Mouse (Mus musculus): Measurements from ENCODE around the gene H2-T23. TPM values are rescaled to one million over a fixed set of nuclear protein-coding genes. Genes with fewer than 3 reads are reported as not detected.

H2-T23 gene
- polyA plus RNA-seq, 1 experiment from 2014 or later: 35.9 TPM

DNA sequence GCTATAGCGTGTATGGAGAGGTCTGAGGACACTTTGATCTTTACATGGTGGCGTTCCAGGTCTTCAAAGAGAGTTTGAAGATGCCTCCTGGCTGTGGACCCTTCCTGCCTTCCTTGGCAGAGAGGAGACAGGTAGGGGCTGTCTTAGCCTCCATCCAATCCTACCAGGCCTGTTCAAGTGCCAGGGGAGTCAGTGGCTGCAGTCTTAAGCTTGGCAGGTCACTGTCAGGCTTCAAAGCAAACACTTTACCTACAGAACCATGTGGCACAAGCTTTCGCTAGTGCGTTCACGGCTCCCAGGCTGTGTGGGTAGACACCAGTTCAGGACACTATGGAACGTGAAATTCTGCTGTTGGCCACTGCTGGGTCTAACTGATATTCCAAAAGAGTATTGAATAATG, 9.7 kb downstream of the H2-T23 start:
- ATAC-seq (ENCODE audit: low FRiP score, low TSS enrichment): no peak

DNA sequence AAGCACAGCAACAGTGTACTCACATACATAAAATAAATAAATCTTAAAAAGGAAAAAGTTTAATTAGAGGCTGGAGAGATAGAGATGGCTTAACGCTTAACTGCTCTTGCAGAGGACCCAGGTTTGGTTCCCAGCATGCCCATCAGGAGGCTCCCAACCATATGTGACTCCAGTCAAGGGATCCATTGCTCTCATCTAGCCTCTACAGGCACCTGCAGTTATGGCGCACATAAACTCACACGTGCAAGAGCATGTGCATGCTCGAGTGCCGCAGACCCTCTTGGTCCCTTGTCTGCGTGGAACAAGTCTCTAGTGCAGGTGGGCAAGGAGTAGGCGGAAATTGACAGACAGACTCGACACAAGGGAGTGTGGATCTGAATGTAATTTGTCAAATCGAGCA, 10.6 kb downstream of the H2-T23 start:
- Histone ChIP-seq H3K27ac (replicated peaks) (no peak overlapping the region), H3K4me2 (replicated peaks; ENCODE audit: low read depth) (no peak overlapping the region), H3K9ac (ENCODE audit: low read length) (no peak overlapping the region), H3K27me3 (ENCODE audit: control insufficient read depth, insufficient read depth, low read length) (no peaks in the 10 kb centered on the region), H3K9me3 (ENCODE audit: control insufficient read depth, low read length) (no peaks in the 10 kb centered on the region), H3K4me3 (ENCODE audit: low read depth, low read length) (no peak overlapping the region), H3K4me1 (replicated peaks; ENCODE audit: control insufficient read depth, insufficient read depth) (no peaks in the 10 kb centered on the region), H3K36me3 (ENCODE audit: control insufficient read depth, insufficient read depth, low read length) (no peaks in the 10 kb centered on the region)
- ATAC-seq (ENCODE audit: low FRiP score, low TSS enrichment) (no peak), DNase-seq (ENCODE audit: low spot score) (no peak)
- 95% methylated on average over 9 of the region's 9 CpGs for WGBS
- no peak for TF ChIP-seq EP300 (optimal IDR thresholded peaks at IDR 0.05)

More for the DNA sequence above, 9.7 kb downstream of the H2-T23 start:
- Histone ChIP-seq H3K9ac (ENCODE audit: low read length) (no peak overlapping the region), H3K4me1 (replicated peaks; ENCODE audit: control insufficient read depth, insufficient read depth) (no peaks in the 10 kb centered on the region), H3K9me3 (ENCODE audit: control insufficient read depth, low read length) (no peaks in the 10 kb centered on the region), H3K36me3 (ENCODE audit: control insufficient read depth, insufficient read depth, low read length) (no peaks in the 10 kb centered on the region), H3K4me3 (ENCODE audit: low read depth, low read length) (no peak overlapping the region), H3K27ac (replicated peaks) (no peak overlapping the region; the same call in 1 of the 2 replicates), H3K27me3 (ENCODE audit: control insufficient read depth, insufficient read depth, low read length) (no peaks in the 10 kb centered on the region), H3K4me2 (replicated peaks; ENCODE audit: low read depth) (no peak overlapping the region)
- 86% methylated on average over 6 of the region's 6 CpGs for WGBS
- TF ChIP-seq CTCF (IDR thresholded peaks at IDR 0.05; ENCODE audit: low read depth) (no peak), EP300 (optimal IDR thresholded peaks at IDR 0.05) (no peak)
- DNase-seq (ENCODE audit: low spot score): no peak

DNA sequence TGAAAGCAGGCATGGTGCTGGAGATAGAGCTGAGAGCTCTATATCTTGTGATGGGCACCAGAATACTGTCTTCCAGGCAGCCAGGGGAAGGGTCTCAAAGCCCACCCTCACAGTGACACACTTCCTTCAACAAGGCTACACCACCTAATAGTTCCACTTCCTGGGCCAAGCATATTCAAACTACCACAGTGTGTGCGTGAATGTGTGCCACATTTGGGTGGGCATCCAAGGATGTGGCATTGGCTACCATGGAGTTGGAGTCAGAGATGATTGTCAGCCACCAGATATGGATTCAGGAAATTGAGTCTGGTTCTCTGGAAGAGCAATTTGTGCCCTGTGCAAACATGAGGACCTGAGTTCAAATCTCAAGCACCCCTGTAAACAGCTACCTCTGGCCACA, 11.3 kb downstream of the H2-T23 start:
- 97% methylated on average over 1 of the region's 1 CpGs for WGBS
- peak overlapping the region; percentile 9; the same call in 1 of the 2 replicates for H3K27ac ChIP-seq (replicated peaks)

DNA sequence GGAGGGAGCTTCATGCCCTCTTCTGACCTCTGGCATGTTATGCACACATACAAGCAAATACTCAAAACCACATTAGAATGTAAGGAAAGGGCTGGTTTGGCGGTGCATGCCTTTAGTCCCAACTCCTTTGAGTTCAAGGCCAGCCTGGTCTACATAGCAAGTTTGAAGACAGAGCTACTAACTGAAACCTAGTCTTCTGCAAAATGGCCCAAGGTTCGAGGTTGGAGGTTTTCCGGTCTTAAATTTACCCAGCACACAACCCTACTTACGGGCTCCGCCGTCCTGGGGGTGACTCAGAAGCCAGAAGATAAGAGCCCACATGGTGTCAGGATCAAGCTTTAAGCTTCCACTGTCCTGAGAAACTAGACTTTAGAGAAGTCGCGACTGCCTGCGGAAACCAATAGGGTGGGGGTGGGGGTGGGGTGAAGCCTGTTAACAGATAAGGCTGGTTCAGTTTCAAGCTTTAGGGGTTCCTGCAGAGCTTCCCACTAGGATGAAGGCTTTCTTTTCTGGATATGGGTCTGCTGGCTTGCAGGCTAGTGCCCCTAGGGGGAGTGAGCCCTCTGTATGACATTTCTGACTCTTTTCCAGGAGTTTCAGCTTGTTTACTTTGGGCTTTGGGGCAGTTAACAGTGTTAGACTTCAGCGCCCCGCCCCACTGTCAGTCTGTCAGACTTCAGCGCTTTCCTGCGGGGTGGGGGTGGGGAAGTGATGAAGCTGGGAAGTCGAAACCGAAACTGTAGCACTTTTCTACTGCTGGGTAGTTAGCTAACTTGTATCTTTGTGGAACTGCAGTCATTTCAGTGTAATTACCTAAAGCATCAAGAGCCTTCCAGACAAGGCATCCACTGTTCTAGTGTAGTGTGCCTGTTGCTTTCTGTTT, 12.2 kb downstream of the H2-T23 start, which contains the start of gene H2-T24:
Gene H2-T24, minus strand, starts transcription at position 370 of the 883 bp plus-strand sequence.
- WGBS: 29% methylated on average over 15 of the region's 15 CpGs
- peak; percentile 50 for TF ChIP-seq CTCF (IDR thresholded peaks at IDR 0.05; ENCODE audit: low read depth)
- no peak for TF ChIP-seq EP300 (optimal IDR thresholded peaks at IDR 0.05)
- DNase-seq (ENCODE audit: low spot score): peak; percentile 60

More for the DNA sequence above, 11.3 kb downstream of the H2-T23 start:
- no peak overlapping the region for H3K4me2 ChIP-seq (replicated peaks; ENCODE audit: low read depth)
- ATAC-seq (ENCODE audit: low FRiP score, low TSS enrichment): no peak
- no peaks in the 10 kb centered on the region for H3K4me1 ChIP-seq (replicated peaks; ENCODE audit: control insufficient read depth, insufficient read depth)
- no peaks in the 10 kb centered on the region for H3K36me3 ChIP-seq (ENCODE audit: control insufficient read depth, insufficient read depth, low read length)
- H3K9me3 ChIP-seq (ENCODE audit: control insufficient read depth, low read length): no peaks in the 10 kb centered on the region
- H3K9ac ChIP-seq (ENCODE audit: low read length): no peak overlapping the region
- TF ChIP-seq CTCF (IDR thresholded peaks at IDR 0.05; ENCODE audit: low read depth): no peak
- no peak for TF ChIP-seq EP300 (optimal IDR thresholded peaks at IDR 0.05)
- H3K27me3 ChIP-seq (ENCODE audit: control insufficient read depth, insufficient read depth, low read length): no peaks in the 10 kb centered on the region
- no peak overlapping the region for H3K4me3 ChIP-seq (ENCODE audit: low read depth, low read length)
- no peak for DNase-seq (ENCODE audit: low spot score)

DNA sequence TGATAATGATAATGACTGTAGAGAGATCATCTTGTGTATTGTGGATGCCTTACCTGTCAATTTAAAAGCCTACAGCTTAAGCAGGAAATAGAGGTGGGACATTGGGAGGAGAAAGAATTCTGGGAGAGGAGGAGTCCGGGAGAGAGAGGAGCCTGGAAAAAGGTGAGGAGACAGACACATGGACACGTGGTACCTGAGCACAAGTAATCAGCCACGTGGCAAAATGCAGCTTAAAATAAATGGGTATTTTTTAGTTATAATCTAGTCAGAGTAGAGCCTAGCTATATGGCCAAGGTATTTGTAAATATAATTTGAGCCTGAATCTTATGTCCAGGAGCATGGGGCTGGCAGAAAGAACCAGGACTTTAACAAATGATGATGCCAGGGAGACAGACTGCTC, 13.1 kb downstream of the H2-T23 start:
- Histone ChIP-seq H3K4me1 (replicated peaks; ENCODE audit: control insufficient read depth, insufficient read depth) (no peaks in the 10 kb centered on the region), H3K27me3 (ENCODE audit: control insufficient read depth, insufficient read depth, low read length) (no peaks in the 10 kb centered on the region), H3K9ac (ENCODE audit: low read length) (no peak overlapping the region), H3K4me2 (replicated peaks; ENCODE audit: low read depth) (no peak overlapping the region), H3K36me3 (ENCODE audit: control insufficient read depth, insufficient read depth, low read length) (peaks cover 2% of the 10 kb centered on the region; the same call in 1 of the 2 replicates), H3K9me3 (ENCODE audit: control insufficient read depth, low read length) (no peaks in the 10 kb centered on the region), H3K4me3 (ENCODE audit: low read depth, low read length) (no peak overlapping the region), H3K27ac (replicated peaks) (no peak overlapping the region)
- ATAC-seq (ENCODE audit: low FRiP score, low TSS enrichment) (no peak), DNase-seq (ENCODE audit: low spot score) (no peak)
- TF ChIP-seq EP300 (optimal IDR thresholded peaks at IDR 0.05): no peak
- TF ChIP-seq CTCF (IDR thresholded peaks at IDR 0.05; ENCODE audit: low read depth): no peak
- 64% methylated on average over 3 of the region's 3 CpGs for WGBS

More for the DNA sequence above, 12.2 kb downstream of the H2-T23 start, which contains the start of gene H2-T24:
- H3K9me3 ChIP-seq (ENCODE audit: control insufficient read depth, low read length): no peaks in the 10 kb centered on the region
- H3K4me3 ChIP-seq (ENCODE audit: low read depth, low read length): no peak within 1 kb of the TSS; the same call in 1 of the 2 replicates
- H3K27ac ChIP-seq (replicated peaks): peak within 1 kb of the TSS; percentile 9
- peak within 1 kb of the TSS; percentile 38 for H3K4me2 ChIP-seq (replicated peaks; ENCODE audit: low read depth)
- no peak within 1 kb of the TSS for H3K9ac ChIP-seq (ENCODE audit: low read length)
- H3K4me1 ChIP-seq (replicated peaks; ENCODE audit: control insufficient read depth, insufficient read depth): no peaks in the 10 kb centered on the region
- H3K27me3 ChIP-seq (ENCODE audit: control insufficient read depth, insufficient read depth, low read length): no peaks in the 10 kb centered on the region
- ATAC-seq (ENCODE audit: low FRiP score, low TSS enrichment): peak; percentile 72
- no peaks in the 10 kb centered on the region for H3K36me3 ChIP-seq (ENCODE audit: control insufficient read depth, insufficient read depth, low read length)

DNA sequence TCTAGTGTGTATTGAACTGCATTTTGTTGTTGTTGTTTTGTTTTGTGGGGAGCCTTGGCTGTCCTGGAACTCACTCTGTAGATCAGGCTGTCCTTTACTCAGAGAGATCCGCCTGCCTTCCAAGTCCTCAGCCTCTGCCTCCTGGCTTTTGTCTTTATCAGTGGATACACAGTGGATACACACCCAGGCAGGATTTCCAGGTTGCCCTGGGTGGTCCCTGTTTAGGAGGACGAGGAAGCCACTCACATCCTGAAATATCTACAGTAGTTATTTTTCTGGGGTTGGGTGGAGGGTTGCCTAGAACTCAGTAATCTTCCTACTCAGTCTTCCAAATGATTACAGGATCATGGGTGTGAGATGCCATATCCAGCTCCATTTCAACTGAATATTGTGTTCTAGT, 13.7 kb downstream of the H2-T23 start:
- H3K27ac ChIP-seq (replicated peaks): no peak overlapping the region
- H3K9ac ChIP-seq (ENCODE audit: low read length): no peak overlapping the region
- no peaks in the 10 kb centered on the region for H3K4me1 ChIP-seq (replicated peaks; ENCODE audit: control insufficient read depth, insufficient read depth)
- peaks cover 3% of the 10 kb centered on the region; the same call in 1 of the 2 replicates for H3K36me3 ChIP-seq (ENCODE audit: control insufficient read depth, insufficient read depth, low read length)
- DNase-seq (ENCODE audit: low spot score) (no peak), ATAC-seq (ENCODE audit: low FRiP score, low TSS enrichment) (no peak)
- 50% methylated on average over 2 of the region's 2 CpGs for WGBS
- no peaks in the 10 kb centered on the region for H3K9me3 ChIP-seq (ENCODE audit: control insufficient read depth, low read length)
- H3K4me2 ChIP-seq (replicated peaks; ENCODE audit: low read depth): no peak overlapping the region
- H3K4me3 ChIP-seq (ENCODE audit: low read depth, low read length): no peak overlapping the region
- H3K27me3 ChIP-seq (ENCODE audit: control insufficient read depth, insufficient read depth, low read length): no peaks in the 10 kb centered on the region
- TF ChIP-seq CTCF (IDR thresholded peaks at IDR 0.05; ENCODE audit: low read depth) (no peak), EP300 (optimal IDR thresholded peaks at IDR 0.05) (no peak)

Data from stomach, postnatal 0 days (tissue).